In genomic region chr4:63717922-63718643, GRCm38 (mm10) we compare ENCODE assay signal across 12 mouse cellular contexts. TPM values are rescaled to one million over a fixed set of nuclear protein-coding genes. Genes with fewer than 3 reads are reported as not detected.
DNase-seq lines count a peak whose midpoint lies in the region; ATAC-seq and TF ChIP-seq lines count a peak whose summit lies in the region.
"Had no signal": no experiment of that assay in that cellular context is flagged by ENCODE, and none has a peak within 500 bp of the region (broad histone marks: within the 10 kb centered on the region; RNA-seq: fewer than 3 reads in every experiment).

No protein-coding gene starts in this region.

- intact Hi-C loops in gastrocnemius, postnatal 14 days (cut with DNase I; ENCODE audit: low total_unique reads) = no loop called here

- DNase-seq in liver = peak; percentile 38
- no peak for DNase-seq in liver, embryonic 11.5 days (ENCODE audit: low spot score)
- DNase-seq in gastrocnemius, postnatal 14 days = peak; percentile 34
- DNase-seq in kidney, postnatal 14 days = peak; percentile 87
- no peak for DNase-seq in thymus, postnatal 36 days

- H3K27ac ChIP-seq in liver, embryonic 11.5 days (ENCODE audit: low read depth, low read length) = no peak overlapping the region
- H3K27ac ChIP-seq in small intestine, adult 2 months (ENCODE audit: insufficient read depth, low read depth, low read length) = peak overlapping the region; percentile 20; the same call in 1 of the 2 replicates
- no peak overlapping the region for H3K27ac ChIP-seq in forebrain, embryonic 16.5 days (ENCODE audit: low read length)
- H3K27ac ChIP-seq in midbrain, embryonic 16.5 days (ENCODE audit: low read length) = no peak overlapping the region
- H3K27ac ChIP-seq: embryonic facial prominence, embryonic 13.5 days; macrophage had no signal

- ATAC-seq in liver, embryonic 11.5 days (replicated peaks; ENCODE audit: low FRiP score) = no peak
- ATAC-seq in forebrain, embryonic 16.5 days = no peak
- ATAC-seq in midbrain, embryonic 16.5 days = no peak

- no peaks in the 10 kb centered on the region for H3K9me3 ChIP-seq in liver, embryonic 11.5 days (ENCODE audit: control insufficient read depth, low read length)
- no peaks in the 10 kb centered on the region for H3K9me3 ChIP-seq in forebrain, embryonic 16.5 days (ENCODE audit: control insufficient read depth, low read length)
- H3K9me3 ChIP-seq in midbrain, embryonic 16.5 days (replicated peaks; ENCODE audit: control insufficient read depth, low read length, poor library complexity, severe bottlenecking) = no peaks in the 10 kb centered on the region
- H3K9me3 ChIP-seq: embryonic facial prominence, embryonic 13.5 days had no signal

- TF ChIP-seq CTCF in small intestine, adult 2 months (IDR thresholded peaks at IDR 0.05; ENCODE audit: extremely low read depth, insufficient read length, insufficient replicate concordance, low read depth, low read length) = no peak

- no peaks in the 10 kb centered on the region for H3K4me1 ChIP-seq in liver, embryonic 11.5 days (replicated peaks; ENCODE audit: control insufficient read depth, insufficient read depth, low read length)
- peaks cover 6% of the 10 kb centered on the region; the same call in 1 of the 2 replicates for H3K4me1 ChIP-seq in small intestine, adult 2 months (ENCODE audit: control insufficient read depth, insufficient read depth, insufficient read length, low read length)
- no peaks in the 10 kb centered on the region for H3K4me1 ChIP-seq in forebrain, embryonic 16.5 days (replicated peaks; ENCODE audit: control insufficient read depth, insufficient read depth, low read length)
- no peaks in the 10 kb centered on the region for H3K4me1 ChIP-seq in midbrain, embryonic 16.5 days (ENCODE audit: control insufficient read depth, insufficient read depth, low read length)
- H3K4me1 ChIP-seq: embryonic facial prominence, embryonic 13.5 days had no signal

- H3K27me3 ChIP-seq in liver, embryonic 11.5 days (replicated peaks; ENCODE audit: control insufficient read depth, insufficient read depth, low read length) = no peaks in the 10 kb centered on the region
- H3K27me3 ChIP-seq in small intestine, adult 2 months (ENCODE audit: control insufficient read depth, insufficient read depth, low read length) = no peaks in the 10 kb centered on the region
- no peaks in the 10 kb centered on the region for H3K27me3 ChIP-seq in forebrain, embryonic 16.5 days (replicated peaks; ENCODE audit: control insufficient read depth, insufficient read depth, low read length)
- H3K27me3 ChIP-seq in midbrain, embryonic 16.5 days (ENCODE audit: control insufficient read depth, insufficient read depth, low read depth, low read length) = no peaks in the 10 kb centered on the region
- H3K27me3 ChIP-seq: embryonic facial prominence, embryonic 13.5 days had no signal

- H3K4me3 ChIP-seq in liver, embryonic 11.5 days (ENCODE audit: low read depth, low read length) = no peak overlapping the region
- no peak overlapping the region for H3K4me3 ChIP-seq in small intestine, adult 2 months (ENCODE audit: low read depth, low read length)
- H3K4me3 ChIP-seq in forebrain, embryonic 16.5 days (replicated peaks; ENCODE audit: low read length) = no peak overlapping the region
- no peak overlapping the region for H3K4me3 ChIP-seq in midbrain, embryonic 16.5 days (ENCODE audit: low read depth, low read length)
- H3K4me3 ChIP-seq: embryonic facial prominence, embryonic 13.5 days had no signal

- H3K4me2 ChIP-seq in liver, embryonic 11.5 days = no peak overlapping the region
- no peak overlapping the region for H3K4me2 ChIP-seq in forebrain, embryonic 16.5 days (ENCODE audit: low read length)
- no peak overlapping the region for H3K4me2 ChIP-seq in midbrain, embryonic 16.5 days (ENCODE audit: low read length)
- H3K4me2 ChIP-seq: embryonic facial prominence, embryonic 13.5 days had no signal

- 67% methylated on average over 8 of the region's 8 CpGs for WGBS in liver, embryonic 11.5 days
- WGBS in small intestine, adult 2 months = 15% methylated on average over 8 of the region's 8 CpGs
- 42% methylated on average over 8 of the region's 8 CpGs for WGBS in forebrain, embryonic 16.5 days
- 58% methylated on average over 8 of the region's 8 CpGs for WGBS in midbrain, embryonic 16.5 days

- no peak overlapping the region for H3K9ac ChIP-seq in liver, embryonic 11.5 days (ENCODE audit: low read depth, low read length)
- H3K9ac ChIP-seq in forebrain, embryonic 16.5 days (replicated peaks; ENCODE audit: low read depth, low read length) = no peak overlapping the region
- no peak overlapping the region for H3K9ac ChIP-seq in midbrain, embryonic 16.5 days (ENCODE audit: low read depth, low read length)
- H3K9ac ChIP-seq: embryonic facial prominence, embryonic 13.5 days had no signal

- no peak for TF ChIP-seq POLR2A in small intestine, adult 2 months (IDR thresholded peaks at IDR 0.05; ENCODE audit: low read depth, low read length)

- no peaks in the 10 kb centered on the region for H3K36me3 ChIP-seq in liver, embryonic 11.5 days (ENCODE audit: control insufficient read depth, insufficient read depth, low read length)
- no peaks in the 10 kb centered on the region for H3K36me3 ChIP-seq in small intestine, adult 2 months (ENCODE audit: control insufficient read depth, insufficient read depth, low read length)
- no peaks in the 10 kb centered on the region for H3K36me3 ChIP-seq in forebrain, embryonic 16.5 days (ENCODE audit: control insufficient read depth, insufficient read depth)
- no peaks in the 10 kb centered on the region for H3K36me3 ChIP-seq in midbrain, embryonic 16.5 days (ENCODE audit: control insufficient read depth, insufficient read depth, low read length)
- H3K36me3 ChIP-seq: embryonic facial prominence, embryonic 13.5 days had no signal

RNA-seq across cellular contexts. Expression of gene Tnfsf15, which starts 26.8 kb away (rescaled TPM):
- polyA plus RNA-seq in liver, embryonic 11.5 days (2014; fragmentation: Nextera tagmentation; extraction: Ambion mirVana) = 0.08 TPM in 1 of 2 replicates, not detected in the other
- under 1 TPM in 1 of 2 experiments, not detected in 1; 0.11 TPM for total RNA-seq in gastrocnemius, postnatal 14 days (2021)
- 0.04 and 0.25 TPM in 2 replicates for polyA plus RNA-seq in small intestine, adult 2 months (2012; rRNA removed)
- not detected in 2 replicates for polyA plus RNA-seq in forebrain, embryonic 16.5 days (2015; fragmentation: Nextera tagmentation; extraction: Ambion mirVana)
- not detected in 2 replicates for polyA plus RNA-seq in midbrain, embryonic 16.5 days (2015; fragmentation: Nextera tagmentation; extraction: Ambion mirVana)
- total RNA-seq: MEL had no signal
- polyA plus RNA-seq: embryonic facial prominence, embryonic 13.5 days had no signal

RNA-seq across cellular contexts. Expression of gene Gm11214, which starts 54.9 kb away (rescaled TPM):
- polyA plus RNA-seq in liver, embryonic 11.5 days (2014; fragmentation: Nextera tagmentation; extraction: Ambion mirVana) = not detected in 2 replicates
- not detected for total RNA-seq in gastrocnemius, postnatal 14 days (2021)
- polyA plus RNA-seq in small intestine, adult 2 months (2012; rRNA removed) = not detected in 2 replicates
- not detected in 2 replicates for polyA plus RNA-seq in forebrain, embryonic 16.5 days (2015; fragmentation: Nextera tagmentation; extraction: Ambion mirVana)
- polyA plus RNA-seq in midbrain, embryonic 16.5 days (2015; fragmentation: Nextera tagmentation; extraction: Ambion mirVana) = not detected in 2 replicates
- total RNA-seq: MEL had no signal
- polyA plus RNA-seq: embryonic facial prominence, embryonic 13.5 days; macrophage; testis, adult 2 months had no signal

Comparison
In these comparisons a context has a peak if more than half of its experiments do, and no peak if none do; other contexts are left out.
1. DNase-seq: peak in liver (single experiment), gastrocnemius, postnatal 14 days (single experiment) and kidney, postnatal 14 days (single experiment); none in liver, embryonic 11.5 days (single experiment) and thymus, postnatal 36 days (0 of 2).